Mouse (Mus musculus): Measurements from ENCODE around the gene Gm960. TPM values are rescaled to one million over a fixed set of nuclear protein-coding genes. Genes with fewer than 3 reads are reported as not detected.

Gm960 gene
- total and polyA plus RNA-seq, 2 experiments from 2014 or later, result 1.6 TPM; not detected in 1

DNA sequence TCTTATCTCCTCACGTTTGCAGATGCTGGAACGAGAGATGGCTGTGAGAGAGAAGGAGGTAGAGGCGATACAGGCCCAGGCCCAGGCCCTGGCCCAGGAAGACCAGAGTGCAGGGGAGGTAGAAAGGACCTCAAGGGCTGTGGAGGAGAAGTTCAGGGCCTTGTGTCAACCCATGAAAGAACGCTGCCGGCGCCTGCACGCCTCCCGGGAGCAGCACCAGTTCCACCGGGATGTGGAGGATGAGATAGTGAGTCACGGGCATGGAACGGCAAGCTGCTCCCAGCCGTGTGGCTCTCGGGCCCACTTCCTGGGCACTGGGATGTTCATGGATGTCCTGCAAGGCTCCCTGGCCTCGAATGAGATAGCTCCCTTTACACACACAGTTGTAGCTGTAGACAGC is 45.6 kb upstream of the Gm960 start:
- H3K27me3 ChIP-seq (ENCODE audit: control insufficient read depth, insufficient read depth, low read length), result no peaks in the 10 kb centered on the region
- ATAC-seq (ENCODE audit: insufficient read depth, low read depth) (no peak), DNase-seq (ENCODE audit: low spot score) (no peak)
- no peak overlapping the region for H3K4me2 ChIP-seq (ENCODE audit: low read depth, low read length)
- no peak overlapping the region for H3K4me3 ChIP-seq (ENCODE audit: low read depth, low read length)
- H3K36me3 ChIP-seq (replicated peaks; ENCODE audit: control insufficient read depth, insufficient read depth, low read length), result no peaks in the 10 kb centered on the region
- WGBS, result 72% methylated on average over 14 of the region's 14 CpGs
- H3K9ac ChIP-seq (replicated peaks; ENCODE audit: low read depth, low read length), result no peak overlapping the region
- no peak for TF ChIP-seq CTCF (IDR thresholded peaks at IDR 0.05; ENCODE audit: low read depth)
- TF ChIP-seq EP300 (IDR thresholded peaks at IDR 0.05; ENCODE audit: low read depth), result no peak
- no peak overlapping the region for H3K27ac ChIP-seq (ENCODE audit: low read depth)
- no peaks in the 10 kb centered on the region for H3K4me1 ChIP-seq (ENCODE audit: control insufficient read depth, insufficient read depth)
- no peaks in the 10 kb centered on the region for H3K9me3 ChIP-seq (replicated peaks; ENCODE audit: control insufficient read depth, low read length)

DNA sequence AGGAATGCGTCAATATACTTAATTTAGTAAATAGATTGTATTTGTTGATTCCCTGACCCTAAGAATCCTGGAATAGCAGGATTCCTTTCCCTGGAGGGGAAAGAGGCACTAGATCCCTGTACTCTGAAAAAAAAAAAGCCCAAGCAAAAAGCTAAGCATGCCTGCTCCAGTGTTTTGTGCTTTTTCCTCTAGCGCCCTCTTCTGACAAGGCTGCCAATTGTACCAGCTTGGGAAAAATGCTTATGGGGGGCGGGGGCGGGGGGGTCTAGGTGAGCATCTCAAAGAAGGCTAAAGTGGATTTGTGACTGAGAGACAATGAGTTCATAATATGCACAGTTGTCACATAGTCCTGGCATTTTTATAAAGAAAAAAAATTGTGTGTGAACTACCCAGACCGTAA is 45.1 kb upstream of the Gm960 start:
- DNase-seq (ENCODE audit: low spot score) (peak; percentile 25), ATAC-seq (ENCODE audit: insufficient read depth, low read depth) (no peak)
- H3K4me1 ChIP-seq (ENCODE audit: control insufficient read depth, insufficient read depth), result no peaks in the 10 kb centered on the region
- H3K27ac ChIP-seq (ENCODE audit: low read depth), result no peak overlapping the region
- peak; percentile 64 for TF ChIP-seq CTCF (IDR thresholded peaks at IDR 0.05; ENCODE audit: low read depth)
- no peak for TF ChIP-seq EP300 (IDR thresholded peaks at IDR 0.05; ENCODE audit: low read depth)
- no peak overlapping the region for H3K4me2 ChIP-seq (ENCODE audit: low read depth, low read length)
- no peaks in the 10 kb centered on the region for H3K27me3 ChIP-seq (ENCODE audit: control insufficient read depth, insufficient read depth, low read length)
- H3K9me3 ChIP-seq (replicated peaks; ENCODE audit: control insufficient read depth, low read length), result no peaks in the 10 kb centered on the region
- H3K4me3 ChIP-seq (ENCODE audit: low read depth, low read length), result no peak overlapping the region
- 41% methylated on average over 5 of the region's 5 CpGs for WGBS
- no peak overlapping the region for H3K9ac ChIP-seq (replicated peaks; ENCODE audit: low read depth, low read length)
- no peaks in the 10 kb centered on the region for H3K36me3 ChIP-seq (replicated peaks; ENCODE audit: control insufficient read depth, insufficient read depth, low read length)

DNA sequence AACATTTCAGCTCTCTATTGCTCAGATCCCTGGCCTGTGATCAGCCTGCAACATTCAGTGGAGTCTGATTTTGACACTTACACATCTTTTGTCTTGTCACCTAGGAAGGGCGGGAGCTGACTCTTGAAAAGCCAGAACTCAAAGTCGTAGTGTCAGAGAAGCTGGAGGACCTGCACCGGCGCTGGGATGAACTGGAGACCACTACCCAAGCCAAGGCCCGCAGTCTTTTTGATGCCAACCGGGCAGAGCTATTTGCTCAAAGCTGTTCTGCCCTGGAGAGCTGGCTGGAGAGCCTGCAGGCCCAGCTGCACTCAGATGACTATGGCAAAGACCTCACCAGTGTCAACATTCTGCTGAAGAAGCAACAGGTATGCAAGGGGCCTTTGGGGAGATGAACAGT is 43.8 kb upstream of the Gm960 start:
- ATAC-seq (ENCODE audit: insufficient read depth, low read depth) (no peak), DNase-seq (ENCODE audit: low spot score) (no peak)
- Histone ChIP-seq H3K4me2 (ENCODE audit: low read depth, low read length) (no peak overlapping the region), H3K4me1 (ENCODE audit: control insufficient read depth, insufficient read depth) (no peaks in the 10 kb centered on the region), H3K9ac (replicated peaks; ENCODE audit: low read depth, low read length) (no peak overlapping the region), H3K27me3 (ENCODE audit: control insufficient read depth, insufficient read depth, low read length) (no peaks in the 10 kb centered on the region), H3K9me3 (replicated peaks; ENCODE audit: control insufficient read depth, low read length) (no peaks in the 10 kb centered on the region), H3K4me3 (ENCODE audit: low read depth, low read length) (no peak overlapping the region), H3K36me3 (replicated peaks; ENCODE audit: control insufficient read depth, insufficient read depth, low read length) (no peaks in the 10 kb centered on the region), H3K27ac (ENCODE audit: low read depth) (no peak overlapping the region)
- 83% methylated on average over 6 of the region's 6 CpGs for WGBS
- TF ChIP-seq EP300 (IDR thresholded peaks at IDR 0.05; ENCODE audit: low read depth) (no peak), CTCF (IDR thresholded peaks at IDR 0.05; ENCODE audit: low read depth) (no peak)

DNA sequence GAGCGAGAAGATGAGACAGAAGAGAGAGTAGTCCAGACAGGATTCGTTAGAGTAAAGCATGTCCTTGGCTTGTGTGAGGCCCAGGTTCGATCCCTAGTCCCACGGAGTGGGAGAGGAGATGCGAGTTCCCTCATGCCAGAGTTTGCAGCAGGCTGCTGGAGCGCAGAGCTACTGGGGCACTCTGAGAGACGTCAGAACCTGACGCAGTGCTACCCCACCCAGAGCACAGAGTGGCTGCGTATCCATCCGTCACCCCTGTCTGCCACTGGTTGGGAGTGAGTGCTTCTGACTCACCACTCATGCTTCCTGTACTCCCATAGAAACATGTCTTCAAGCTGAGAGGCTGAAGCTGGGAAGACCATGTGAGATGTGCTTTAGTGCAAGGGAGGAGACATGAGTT is 43.0 kb upstream of the Gm960 start:
- no peak overlapping the region for H3K4me2 ChIP-seq (ENCODE audit: low read depth, low read length)
- no peak overlapping the region for H3K4me3 ChIP-seq (ENCODE audit: low read depth, low read length)
- no peak for ATAC-seq (ENCODE audit: insufficient read depth, low read depth)
- no peaks in the 10 kb centered on the region for H3K27me3 ChIP-seq (ENCODE audit: control insufficient read depth, insufficient read depth, low read length)
- no peak for TF ChIP-seq EP300 (IDR thresholded peaks at IDR 0.05; ENCODE audit: low read depth)
- no peak for TF ChIP-seq CTCF (IDR thresholded peaks at IDR 0.05; ENCODE audit: low read depth)
- no peaks in the 10 kb centered on the region for H3K4me1 ChIP-seq (ENCODE audit: control insufficient read depth, insufficient read depth)
- H3K27ac ChIP-seq (ENCODE audit: low read depth), result no peak overlapping the region
- no peak for DNase-seq (ENCODE audit: low spot score)
- no peaks in the 10 kb centered on the region for H3K9me3 ChIP-seq (replicated peaks; ENCODE audit: control insufficient read depth, low read length)
- 70% methylated on average over 10 of the region's 10 CpGs for WGBS
- no peaks in the 10 kb centered on the region for H3K36me3 ChIP-seq (replicated peaks; ENCODE audit: control insufficient read depth, insufficient read depth, low read length)
- no peak overlapping the region for H3K9ac ChIP-seq (replicated peaks; ENCODE audit: low read depth, low read length)

DNA sequence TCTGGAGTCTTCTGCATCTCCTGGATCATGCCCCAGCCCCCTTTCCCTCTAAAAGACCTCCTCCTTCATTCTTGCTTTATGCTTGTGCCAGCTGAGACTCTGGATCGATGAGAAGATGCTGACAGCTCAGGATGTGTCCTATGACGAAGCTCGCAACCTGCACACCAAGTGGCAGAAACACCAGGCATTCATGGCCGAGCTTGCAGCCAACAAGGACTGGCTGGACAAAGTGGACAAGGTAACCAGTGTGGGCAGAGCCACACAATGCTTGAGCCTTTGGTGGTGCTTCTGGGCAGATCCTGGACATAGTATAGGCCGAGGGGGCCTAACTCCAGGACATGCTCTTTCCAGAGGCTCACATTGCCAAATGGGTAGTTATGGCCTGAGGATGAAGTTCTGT is 41.3 kb upstream of the Gm960 start:
- no peaks in the 10 kb centered on the region for H3K27me3 ChIP-seq (ENCODE audit: control insufficient read depth, insufficient read depth, low read length)
- no peaks in the 10 kb centered on the region for H3K9me3 ChIP-seq (replicated peaks; ENCODE audit: control insufficient read depth, low read length)
- no peak overlapping the region for H3K4me2 ChIP-seq (ENCODE audit: low read depth, low read length)
- H3K4me3 ChIP-seq (ENCODE audit: low read depth, low read length), result no peak overlapping the region
- WGBS, result 77% methylated on average over 5 of the region's 5 CpGs
- TF ChIP-seq EP300 (IDR thresholded peaks at IDR 0.05; ENCODE audit: low read depth) (no peak), CTCF (IDR thresholded peaks at IDR 0.05; ENCODE audit: low read depth) (no peak)
- H3K36me3 ChIP-seq (replicated peaks; ENCODE audit: control insufficient read depth, insufficient read depth, low read length), result no peaks in the 10 kb centered on the region
- no peak for ATAC-seq (ENCODE audit: insufficient read depth, low read depth)
- no peak overlapping the region for H3K9ac ChIP-seq (replicated peaks; ENCODE audit: low read depth, low read length)
- H3K4me1 ChIP-seq (ENCODE audit: control insufficient read depth, insufficient read depth), result no peaks in the 10 kb centered on the region
- no peak overlapping the region for H3K27ac ChIP-seq (ENCODE audit: low read depth)
- DNase-seq (ENCODE audit: low spot score), result no peak

DNA sequence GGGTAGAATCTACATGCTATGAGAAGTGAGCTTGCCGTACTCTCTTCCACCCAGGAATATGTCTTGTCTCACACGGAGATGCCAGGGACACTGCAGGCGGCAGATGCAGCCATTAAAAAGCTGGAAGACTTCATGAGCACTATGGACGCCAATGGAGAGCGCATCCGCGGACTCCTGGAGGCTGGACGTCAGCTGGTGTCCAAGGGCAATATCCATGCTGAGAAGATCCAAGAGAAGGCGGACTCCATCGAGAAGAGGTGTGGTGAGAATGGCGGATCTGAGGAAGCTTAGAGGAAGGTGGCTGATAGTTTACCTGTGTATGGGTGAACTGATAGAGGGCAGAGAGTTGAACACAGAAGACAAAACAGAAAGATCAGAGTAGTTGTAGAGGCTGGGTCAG is 40.6 kb upstream of the Gm960 start:
- no peaks in the 10 kb centered on the region for H3K4me1 ChIP-seq (ENCODE audit: control insufficient read depth, insufficient read depth)
- H3K9me3 ChIP-seq (replicated peaks; ENCODE audit: control insufficient read depth, low read length), result no peaks in the 10 kb centered on the region
- ATAC-seq (ENCODE audit: insufficient read depth, low read depth), result no peak
- no peak overlapping the region for H3K4me3 ChIP-seq (ENCODE audit: low read depth, low read length)
- 88% methylated on average over 11 of the region's 11 CpGs for WGBS
- no peak for DNase-seq (ENCODE audit: low spot score)
- H3K27me3 ChIP-seq (ENCODE audit: control insufficient read depth, insufficient read depth, low read length), result no peaks in the 10 kb centered on the region
- no peak for TF ChIP-seq EP300 (IDR thresholded peaks at IDR 0.05; ENCODE audit: low read depth)
- TF ChIP-seq CTCF (IDR thresholded peaks at IDR 0.05; ENCODE audit: low read depth), result no peak
- no peaks in the 10 kb centered on the region for H3K36me3 ChIP-seq (replicated peaks; ENCODE audit: control insufficient read depth, insufficient read depth, low read length)
- H3K4me2 ChIP-seq (ENCODE audit: low read depth, low read length), result no peak overlapping the region
- no peak overlapping the region for H3K9ac ChIP-seq (replicated peaks; ENCODE audit: low read depth, low read length)
- no peak overlapping the region for H3K27ac ChIP-seq (ENCODE audit: low read depth)
